Mouse (Mus musculus): ENCODE results near the gene Adora2b.
"Not testable (repeated sequence)": the region's sequence is repeated elsewhere in the genome, so short reads cannot be mapped to it uniquely, and the experiment has no call there.

Adora2b gene

GRCm38 (mm10) chr11:62263599-62263998, 14.8 kb downstream of the Adora2b start:
- DNase-seq (ENCODE audit: low spot score in 2 of 2): no peak

- no peak for DNase-seq (ENCODE audit: low spot score in 2 of 2)
Measured at GRCm38 (mm10) chr11:62264018-62264417, 15.2 kb downstream of the Adora2b start.

GRCm38 (mm10) chr11:62265642-62266041, 16.9 kb downstream of the Adora2b start:
- no peak for DNase-seq (ENCODE audit: low spot score in 2 of 2)

- DNase-seq (ENCODE audit: low spot score in 2 of 2): no peak
Measured at GRCm38 (mm10) chr11:62266466-62267214, 17.9 kb downstream of the Adora2b start.

GRCm38 (mm10) chr11:62268381-62268780, 19.6 kb downstream of the Adora2b start:
- no peak for DNase-seq (ENCODE audit: low spot score in 2 of 2)

- DNase-seq (ENCODE audit: low spot score in 2 of 2): no peak
Measured at GRCm38 (mm10) chr11:62269097-62269496, 20.3 kb downstream of the Adora2b start.

GRCm38 (mm10) chr11:62270851-62271250, 22.1 kb downstream of the Adora2b start:
- DNase-seq (ENCODE audit: low spot score in 2 of 2): no peak

- no peak for DNase-seq (ENCODE audit: low spot score in 2 of 2)
Measured at GRCm38 (mm10) chr11:62277086-62277485, 28.3 kb downstream of the Adora2b start.

GRCm38 (mm10) chr11:62278027-62278426, 29.2 kb downstream of the Adora2b start:
- peak; percentile 37 to 51 for DNase-seq (ENCODE audit: low spot score in 2 of 2)

- DNase-seq (ENCODE audit: low spot score in 2 of 2): peak; percentile 86 to 88
Measured at GRCm38 (mm10) chr11:62280675-62281600, 32.2 kb downstream of the Adora2b start, which contains the start of the genes Zswim7 and Ttc19. TSS of gene Zswim7 (minus strand) at chr11:62281375. TSS of gene Ttc19 (plus strand) at chr11:62281473.

- no peak for DNase-seq (ENCODE audit: low spot score in 2 of 2)
Measured at GRCm38 (mm10) chr11:62281601-62281997, 32.8 kb downstream of the Adora2b start.

- not testable (repeated sequence) for DNase-seq (ENCODE audit: low spot score in 2 of 2)
Measured at GRCm38 (mm10) chr11:62284020-62284419, 35.2 kb downstream of the Adora2b start.

- no peak for DNase-seq (ENCODE audit: low spot score in 2 of 2)
Measured at GRCm38 (mm10) chr11:62285020-62285419, 36.2 kb downstream of the Adora2b start.

GRCm38 (mm10) chr11:62287700-62288099, 38.9 kb downstream of the Adora2b start:
- no peak for DNase-seq (ENCODE audit: low spot score in 2 of 2)

GRCm38 (mm10) chr11:62294121-62294520, 45.3 kb downstream of the Adora2b start:
- no peak for DNase-seq (ENCODE audit: low spot score in 2 of 2)

GRCm38 (mm10) chr11:62298883-62299282, 50.1 kb downstream of the Adora2b start:
- no peak for DNase-seq (ENCODE audit: low spot score in 2 of 2)

- DNase-seq (ENCODE audit: low spot score in 2 of 2): no peak
Measured at GRCm38 (mm10) chr11:62305866-62306265, 57.1 kb downstream of the Adora2b start.

GRCm38 (mm10) chr11:62309296-62309695, 60.5 kb downstream of the Adora2b start:
- DNase-seq (ENCODE audit: low spot score in 2 of 2): no peak

- no peak for DNase-seq (ENCODE audit: low spot score in 2 of 2)
Measured at GRCm38 (mm10) chr11:62314984-62315383, 66.2 kb downstream of the Adora2b start.

All from spleen, postnatal 36 days (tissue).